Mouse (Mus musculus) lung, postnatal 14 days (tissue): Measurements from ENCODE around the gene Mff.
A peak's percentile ranks its signal among the peaks of the same experiment; 100 is the strongest.

ENCODE experiments used
- DNase-seq: peaks from one replicate; pipeline ENCODE4 v3.0.0; 2021

Gene Mff

GRCm38 (mm10) chr1:82772428-82772827, 47.7 kb downstream of the Mff start:
- DNase-seq = no peak

DNA sequence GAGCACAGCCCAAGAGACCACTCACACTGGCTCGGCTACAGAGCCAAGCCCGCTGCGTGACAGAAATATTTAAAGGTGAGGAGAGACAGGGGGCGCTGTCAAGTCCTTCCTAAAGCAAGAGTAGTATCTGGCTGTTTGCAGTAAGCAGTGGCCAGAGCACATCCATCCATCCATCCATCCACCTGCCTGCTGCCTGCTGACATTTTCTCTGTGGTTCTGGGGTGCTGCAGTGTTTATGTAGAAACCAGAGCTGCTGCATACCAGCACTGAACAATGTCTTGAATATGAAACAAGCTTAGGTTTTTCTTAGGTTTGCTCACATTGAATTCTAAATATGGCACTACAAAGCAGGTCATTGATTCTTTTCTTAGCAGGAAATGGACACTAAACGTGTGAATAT, 48.5 kb downstream of the Mff start:
- DNase-seq = no peak

- DNase-seq = no peak
These were observed 50.6 kb downstream of the Mff start for GRCm38 (mm10) chr1:82775293-82775692.

DNA sequence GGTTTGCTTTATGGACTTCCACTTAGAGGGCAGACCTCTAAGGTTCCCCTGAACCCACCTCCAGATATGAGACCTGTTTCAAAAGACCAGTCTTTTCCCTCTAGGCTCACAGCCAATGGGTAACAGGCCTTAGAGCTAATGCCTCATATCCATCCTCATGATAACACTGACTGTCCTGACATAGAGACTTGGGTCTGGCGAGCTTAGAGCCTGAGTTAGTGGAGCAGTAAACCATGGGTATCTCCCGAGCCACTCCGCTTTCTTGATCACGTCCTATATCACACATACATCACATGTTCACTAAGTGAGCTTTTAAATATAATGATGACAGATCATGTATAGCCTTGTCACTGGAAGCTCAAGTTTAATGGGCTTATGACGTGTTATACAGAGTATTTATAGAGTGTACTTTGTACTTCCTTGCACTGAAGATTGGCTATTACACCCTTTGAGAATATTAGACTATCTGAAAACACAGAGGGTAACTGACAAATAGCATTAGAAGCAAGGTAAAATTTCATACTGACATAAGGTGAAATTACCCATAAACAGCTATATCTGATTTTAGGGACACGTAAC, 54.8 kb downstream of the Mff start:
- no peak for DNase-seq

- no peak for DNase-seq
These were observed 58.9 kb downstream of the Mff start for GRCm38 (mm10) chr1:82783559-82783958.

DNA sequence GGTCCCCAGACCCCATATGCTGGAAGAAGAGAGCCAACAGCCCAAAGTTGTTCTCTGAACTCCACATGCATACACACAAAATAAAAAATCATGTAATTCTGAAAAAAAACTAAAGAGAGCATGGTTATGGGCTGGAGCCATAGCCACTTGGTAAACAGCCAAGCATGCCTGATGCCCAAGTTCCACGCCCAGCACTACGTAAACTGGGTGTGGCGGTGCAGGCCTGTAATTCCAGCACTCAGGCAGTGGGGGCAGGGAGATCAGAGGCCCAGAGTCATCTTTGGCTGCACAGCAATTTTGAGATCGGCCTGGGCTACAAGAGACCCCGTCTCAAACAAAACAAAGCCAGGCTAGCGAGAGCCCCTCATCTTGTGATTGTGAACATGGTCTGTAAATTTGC, 60.9 kb downstream of the Mff start:
- DNase-seq = peak; percentile 71

DNA sequence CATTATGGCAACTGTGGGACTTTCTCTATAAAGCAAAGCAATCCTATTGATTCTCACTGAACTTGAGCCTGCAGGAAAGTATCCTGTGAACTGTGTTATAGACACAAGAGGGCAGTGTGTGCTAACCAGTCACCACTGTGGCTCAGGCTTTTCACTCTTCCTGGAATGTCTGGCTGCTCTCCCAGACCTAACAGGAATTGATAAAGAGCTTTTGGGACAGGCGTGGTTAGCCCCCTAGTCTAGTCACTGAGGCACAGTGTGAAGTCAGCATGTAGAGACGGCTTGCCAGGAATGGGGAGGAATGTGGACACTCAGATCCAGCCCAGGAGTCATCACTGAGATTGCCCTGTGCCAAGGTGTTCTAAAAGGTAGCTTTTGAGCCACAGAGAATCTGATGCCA, 62.7 kb downstream of the Mff start:
- DNase-seq = peak; percentile 79

GRCm38 (mm10) chr1:82788070-82788469, 63.4 kb downstream of the Mff start:
- DNase-seq = no peak

DNA sequence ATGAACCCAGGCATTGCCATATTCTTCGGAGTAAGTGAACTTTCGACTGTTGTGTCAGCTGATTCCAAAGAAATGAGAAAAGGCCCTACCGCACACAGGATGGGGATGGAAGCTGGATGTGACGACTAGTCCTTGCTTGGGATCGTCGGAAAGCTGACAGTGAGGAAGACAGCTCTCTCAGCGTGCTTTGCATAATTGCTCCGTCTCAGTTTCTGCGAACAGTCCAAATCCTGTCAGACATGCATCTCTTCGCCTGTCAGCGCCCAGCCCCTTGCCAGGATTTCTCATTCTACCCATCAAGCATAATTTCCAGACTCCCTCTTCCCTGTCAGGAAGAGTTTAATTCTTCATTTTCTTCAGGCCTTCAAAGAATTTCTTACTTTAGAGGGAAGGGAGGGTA, 66.4 kb downstream of the Mff start:
- DNase-seq = no peak

DNA sequence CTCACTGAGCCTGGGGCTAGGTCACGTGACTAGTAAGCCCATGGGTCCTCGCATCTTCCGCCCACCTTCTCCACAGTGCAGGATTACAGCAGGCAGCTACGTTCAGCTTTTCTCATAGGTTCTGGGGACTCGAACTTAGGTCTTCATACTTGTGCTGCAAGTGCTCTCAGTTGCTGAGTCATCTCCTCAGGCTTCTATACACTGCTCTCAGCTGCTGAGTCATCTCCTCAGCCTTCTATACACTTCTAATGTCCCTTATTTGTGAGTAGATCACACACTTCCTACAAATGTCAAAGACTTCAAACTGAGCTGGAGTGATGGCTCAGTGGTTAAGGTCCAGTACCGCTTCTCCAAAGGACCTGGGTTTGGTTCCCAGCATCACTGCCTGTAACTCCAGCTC, 67.5 kb downstream of the Mff start:
- no peak for DNase-seq

GRCm38 (mm10) chr1:82793110-82793509, 68.4 kb downstream of the Mff start:
- DNase-seq = no peak

- no peak for DNase-seq
These were observed 69.3 kb downstream of the Mff start for GRCm38 (mm10) chr1:82793986-82794385.

DNA sequence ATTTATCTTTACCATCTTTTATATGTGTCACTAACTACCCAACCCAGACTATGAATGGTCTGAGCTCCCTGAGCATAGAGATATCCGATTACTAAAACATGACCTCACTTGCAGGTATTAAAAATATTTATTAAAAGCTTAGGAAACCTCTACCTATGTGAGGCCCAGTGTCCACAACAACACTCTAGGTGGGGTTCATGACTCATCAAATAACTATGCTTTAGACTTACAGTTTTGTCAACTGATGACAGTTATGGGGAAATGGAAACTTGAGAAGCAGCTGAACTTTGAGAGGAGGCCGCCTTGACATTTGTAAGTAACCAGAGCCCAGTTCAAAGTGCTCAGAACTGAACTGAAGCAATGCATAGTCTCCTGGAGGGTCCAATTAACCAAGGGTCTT, 70.5 kb downstream of the Mff start:
- DNase-seq = no peak

- peak; percentile 30 for DNase-seq
These were observed 71.2 kb downstream of the Mff start for GRCm38 (mm10) chr1:82795702-82796443.

GRCm38 (mm10) chr1:82797088-82797487, 72.4 kb downstream of the Mff start:
- DNase-seq = no peak

DNA sequence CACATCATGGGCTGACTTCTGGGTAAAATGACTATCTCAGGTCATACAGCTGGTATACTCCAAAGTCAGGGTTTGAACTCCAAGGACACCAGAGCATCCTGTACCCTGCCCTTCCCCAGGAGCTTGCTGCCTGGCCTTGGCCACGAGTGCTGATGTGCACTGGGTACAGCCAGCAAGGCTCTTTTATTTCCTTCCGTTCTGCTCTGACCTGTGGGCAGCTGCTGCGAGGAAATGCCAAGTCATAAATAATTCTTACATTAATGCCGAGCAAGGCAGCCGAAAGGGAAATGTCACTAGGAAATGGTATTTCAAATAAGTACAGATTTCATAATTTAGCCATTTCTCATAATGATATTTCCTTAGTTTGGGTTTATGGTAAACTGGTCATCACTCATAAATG, 73.6 kb downstream of the Mff start:
- peak; percentile 16 for DNase-seq

DNA sequence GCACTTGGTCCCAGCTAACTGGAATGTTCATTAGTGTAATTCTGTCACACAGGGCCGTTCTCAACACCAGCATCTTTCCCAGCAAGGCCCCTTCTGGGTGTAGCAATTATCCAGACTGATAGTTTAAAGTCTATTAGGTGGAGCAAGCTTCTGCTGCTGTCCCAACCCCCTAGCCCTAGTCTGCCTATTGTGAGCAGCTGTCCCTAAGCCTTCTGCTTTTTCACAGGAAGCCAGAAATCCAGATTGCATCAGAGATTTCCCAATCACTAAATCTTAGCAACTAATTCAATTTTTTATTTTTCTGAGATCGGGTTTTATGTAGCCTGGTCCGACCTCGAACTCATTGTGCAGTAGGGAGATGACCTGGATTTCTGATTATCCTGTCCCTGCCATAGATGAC, 74.2 kb downstream of the Mff start:
- no peak for DNase-seq

DNA sequence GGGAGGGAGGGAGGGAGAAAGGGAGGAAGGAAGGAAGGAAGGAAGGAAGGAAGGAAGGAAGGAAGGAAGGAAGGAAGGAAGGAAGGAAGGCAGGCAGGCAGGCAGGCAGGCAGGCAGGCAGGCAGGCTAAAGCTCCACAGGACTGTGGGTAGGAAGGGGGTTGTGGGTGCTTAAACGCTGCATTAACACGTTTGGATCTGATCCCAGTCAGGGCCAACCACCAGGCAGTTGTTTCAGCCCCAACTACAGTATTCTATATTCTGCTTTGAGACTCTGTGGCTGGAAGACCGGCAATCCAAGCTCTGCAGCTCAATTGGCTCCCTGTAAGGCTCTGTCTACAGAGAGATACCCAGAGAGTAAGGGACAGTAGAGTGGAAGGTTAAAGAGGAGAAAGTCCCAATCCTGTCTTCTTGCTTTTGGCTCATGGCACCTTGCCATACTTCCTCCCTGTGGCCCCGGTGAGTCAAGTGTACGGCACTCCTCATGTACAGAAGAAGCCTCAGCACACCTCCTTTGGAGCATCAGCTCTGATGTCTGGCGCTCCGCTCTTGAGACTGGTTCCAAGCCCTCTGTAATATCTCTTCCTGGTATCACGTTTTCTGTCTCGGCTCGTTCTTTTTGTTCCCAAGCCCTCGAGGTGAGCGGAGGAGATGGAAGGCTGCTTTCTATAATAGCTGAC, 76.6 kb downstream of the Mff start:
- DNase-seq = no peak
